Mouse (Mus musculus) neural tube, postnatal 0 days (tissue): ENCODE measurements around the gene Olfr646. TPM values are rescaled to one million over a fixed set of nuclear protein-coding genes. Genes with fewer than 3 reads are reported as not detected.

Experiments
- polyA plus RNA-seq: library from polyadenylated mRNA; unstranded; fragments of >200 nt; fragmentation: Nextera tagmentation; extraction: Ambion mirVana; gene quantifications from 2 replicates; pipeline ENCODE4 v1.2.1, GENCODE M21; 2015

Olfr646 gene
- polyA plus RNA-seq, result not detected in 2 replicates

GRCm38 (mm10) chr7:104104757-104104972 lies at the start of gene Olfr646:
Gene Olfr646 (plus strand): TSS chr7:104104873.

GRCm38 (mm10) chr7:104061345-104061744 lies 43.3 kb upstream of the Olfr646 start, which contains the start of gene 4930516K23Rik:
Gene 4930516K23Rik (minus strand): TSS chr7:104061445.

GRCm38 (mm10) chr7:104071769-104072168 lies 32.9 kb upstream of the Olfr646 start, which contains the start of gene Olfr644:
Gene Olfr644 (minus strand): TSS chr7:104071869.

GRCm38 (mm10) chr7:104085365-104085764 lies 19.3 kb upstream of the Olfr646 start, which contains the start of gene Olfr645:
Gene Olfr645 (minus strand): TSS chr7:104085465.

GRCm38 (mm10) chr7:104129726-104130125 lies 25.1 kb downstream of the Olfr646 start, which contains the start of gene Ubqln5:
Gene Ubqln5 (minus strand): TSS chr7:104129826.

GRCm38 (mm10) chr7:104137305-104137704 lies 32.6 kb downstream of the Olfr646 start, which contains the start of gene Olfr643:
Gene Olfr643 (minus strand): TSS chr7:104137405.

GRCm38 (mm10) chr7:104143179-104143578 lies 38.5 kb downstream of the Olfr646 start, which contains the start of gene Ubqln3:
Gene Ubqln3 (minus strand): TSS chr7:104143279.

GRCm38 (mm10) chr7:104150456-104150855 lies 45.8 kb downstream of the Olfr646 start, which contains the start of gene Ubqlnl:
Gene Ubqlnl (minus strand): TSS chr7:104150556.

Other genes with a start within 250 kb of the Olfr646 start
- gene Olfr66, start 218.6 kb upstream of the Olfr646 start, polyA plus RNA-seq, result not detected in 2 replicates
- not detected in 2 replicates for gene Olfr64, start 210.4 kb upstream of the Olfr646 start, polyA plus RNA-seq
- gene Olfr65, start 201.4 kb upstream of the Olfr646 start, polyA plus RNA-seq, result not detected in 2 replicates
- gene Olfr631, start 176.0 kb upstream of the Olfr646 start, polyA plus RNA-seq, result not detected in 2 replicates
- gene Olfr632, start 170.5 kb upstream of the Olfr646 start, polyA plus RNA-seq, result not detected in 2 replicates
- gene Olfr633, start 160.4 kb upstream of the Olfr646 start, polyA plus RNA-seq, result not detected in 2 replicates
- not detected in 2 replicates for gene Olfr635, start 133.7 kb upstream of the Olfr646 start, polyA plus RNA-seq
- gene Olfr638, start 106.1 kb upstream of the Olfr646 start, polyA plus RNA-seq, result not detected in 2 replicates
- 0.04 TPM in 1 of 2 replicates, not detected in the other for gene Olfr639, start 87.6 kb upstream of the Olfr646 start, polyA plus RNA-seq
- gene Olfr640, start 79.3 kb upstream of the Olfr646 start, polyA plus RNA-seq, result not detected in 2 replicates
- gene Olfr641, start 69.4 kb upstream of the Olfr646 start, polyA plus RNA-seq, result not detected in 2 replicates
- not detected in 2 replicates for gene Olfr642, start 52.2 kb upstream of the Olfr646 start, polyA plus RNA-seq
- not detected in 2 replicates for gene 4930516K23Rik, start 43.4 kb upstream of the Olfr646 start, polyA plus RNA-seq
- gene Olfr644, start 33.0 kb upstream of the Olfr646 start, polyA plus RNA-seq, result not detected in 2 replicates
- not detected in 2 replicates for gene Olfr645, start 19.4 kb upstream of the Olfr646 start, polyA plus RNA-seq
- not detected in 2 replicates for gene Ubqln5, start 25.0 kb downstream of the Olfr646 start, polyA plus RNA-seq
- gene Olfr643, start 32.5 kb downstream of the Olfr646 start, polyA plus RNA-seq, result not detected in 2 replicates
- not detected in 2 replicates for gene Ubqln3, start 38.4 kb downstream of the Olfr646 start, polyA plus RNA-seq
- not detected in 2 replicates for gene Ubqlnl, start 45.7 kb downstream of the Olfr646 start, polyA plus RNA-seq
- gene Olfm5, start 60.0 kb downstream of the Olfr646 start, polyA plus RNA-seq, result not detected in 2 replicates
- 0.32 and 0.45 TPM in 2 replicates for gene Olfr648, start 78.5 kb downstream of the Olfr646 start, polyA plus RNA-seq
- not detected in 2 replicates for gene Olfr649, start 91.1 kb downstream of the Olfr646 start, polyA plus RNA-seq
- gene Trim6, start 113.9 kb downstream of the Olfr646 start, polyA plus RNA-seq, result 0.20 and 0.31 TPM in 2 replicates
- 1.3 and 1.4 TPM in 2 replicates for gene Trim34a, start 139.6 kb downstream of the Olfr646 start, polyA plus RNA-seq
- 0.31 and 0.55 TPM in 2 replicates for gene Trim5, start 183.2 kb downstream of the Olfr646 start, polyA plus RNA-seq
- 2.7 and 2.9 TPM in 2 replicates for gene Trim12a, start 210.6 kb downstream of the Olfr646 start, polyA plus RNA-seq
- gene Trim34b, start 224.6 kb downstream of the Olfr646 start, polyA plus RNA-seq, result not detected in 2 replicates
- gene Trim12c, start 248.5 kb downstream of the Olfr646 start, polyA plus RNA-seq, result 0.89 and 0.90 TPM in 2 replicates